Mouse (Mus musculus) heart, embryonic 13.5 days (tissue): Measurements from ENCODE around the gene Hist1h2bp. TPM values are rescaled to one million over a fixed set of nuclear protein-coding genes. Genes with fewer than 3 reads are reported as not detected.
"Not testable (repeated sequence)": the region's sequence is repeated elsewhere in the genome, so short reads cannot be mapped to it uniquely, and the experiment has no call there.

ENCODE experiments used
- ATAC-seq: fragments of 200-750 bp; cut with Nextera tagmentation; 2 replicates; pipeline ENCODE4 v1.8.0; 2017; ENCODE audit warnings: moderate TSS enrichment; ENCODE audit not compliant: insufficient number of reproducible peaks, low FRiP score, low TSS enrichment; ENCODE audit errors: extremely low read depth
- H3K27ac ChIP-seq: fragments of 300-500 bp; sonication (generic); replicated peaks from 2 replicates; pipeline ENCODE4 v1.5.1; 2015; ENCODE audit warnings: moderate library complexity, mild to moderate bottlenecking, inconsistent platforms
- H3K27me3 ChIP-seq: fragments of 300-500 bp; sonication (generic); replicated peaks from 2 replicates; pipeline ENCODE4 v1.6.1; 2015; ENCODE audit warnings: mild to moderate bottlenecking, inconsistent platforms
- H3K36me3 ChIP-seq: fragments of 300-500 bp; sonication (generic); 2 replicates; pipeline ENCODE4 v1.6.1; 2015; ENCODE audit warnings: mild to moderate bottlenecking, inconsistent platforms
- H3K4me1 ChIP-seq: fragments of 300-500 bp; sonication (generic); 2 replicates; pipeline ENCODE4 v1.6.1; 2015; ENCODE audit warnings: inconsistent platforms
- H3K4me2 ChIP-seq: fragments of 300-500 bp; sonication (generic); 2 replicates; pipeline ENCODE4 v1.6.1; 2015; ENCODE audit warnings: inconsistent platforms, mild to moderate bottlenecking, moderate library complexity
- H3K4me3 ChIP-seq: fragments of 300-500 bp; sonication (generic); 2 replicates; pipeline ENCODE4 v1.5.1; 2015; ENCODE audit warnings: moderate library complexity, mild to moderate bottlenecking, inconsistent platforms
- H3K9ac ChIP-seq: fragments of 300-500 bp; sonication (generic); 2 replicates; pipeline ENCODE4 v1.6.1; 2015; ENCODE audit warnings: inconsistent platforms, mild to moderate bottlenecking, moderate library complexity
- H3K9me3 ChIP-seq: fragments of 300-500 bp; sonication (generic); 2 replicates; pipeline ENCODE4 v1.6.1; 2016; ENCODE audit warnings: inconsistent platforms
- WGBS: fragments of 180-500 bp; shearing (Covaris S2); methylation state at CpG from one replicate; pipeline ENCODE4 v1.1.7; 2015; ENCODE audit warnings: mixed read lengths; 5-methylcytosine and 5-hydroxymethylcytosine counted together
- polyA plus RNA-seq: library from polyadenylated mRNA; unstranded; fragments of >200 nt; fragmentation: Nextera tagmentation; extraction: Ambion mirVana; gene quantifications from 2 replicates; pipeline ENCODE4 v1.2.1, GENCODE M21; 2015

Hist1h2bp gene
- polyA plus RNA-seq, 1 experiment from 2014 or later, result 0.49 TPM

GRCm38 (mm10) chr13:21754294-21755001, 32.8 kb upstream of the Hist1h2bp start:
- Histone ChIP-seq H3K27ac (peak overlapping the region; percentile 93), H3K9ac (peak overlapping the region; percentile 84), H3K4me2 (peak overlapping the region; percentile 81), H3K4me3 (peak overlapping the region; percentile 58), H3K4me1 (peaks cover 44% of the 10 kb centered on the region)
- not testable (repeated sequence) for ATAC-seq, H3K27me3 ChIP-seq, H3K9me3 ChIP-seq, H3K36me3 ChIP-seq
- WGBS, result 0% methylated on average over 23 of the region's 26 CpGs

GRCm38 (mm10) chr13:21755707-21756106, 31.6 kb upstream of the Hist1h2bp start:
- H3K27me3 ChIP-seq, result no peaks in the 10 kb centered on the region
- no peaks in the 10 kb centered on the region for H3K36me3 ChIP-seq
- H3K9me3 ChIP-seq, result no peaks in the 10 kb centered on the region
- WGBS, result 82% methylated on average over 1 of the region's 1 CpGs
- H3K4me1 ChIP-seq, result peaks cover 38% of the 10 kb centered on the region
- H3K9ac ChIP-seq, result peak overlapping the region; percentile 66; the same call in 1 of the 2 replicates
- ATAC-seq, result no peak
- peak overlapping the region; percentile 58 for H3K4me3 ChIP-seq
- H3K4me2 ChIP-seq, result peak overlapping the region; percentile 81
- H3K27ac ChIP-seq, result no peak overlapping the region

GRCm38 (mm10) chr13:21778814-21779766, 8.2 kb upstream of the Hist1h2bp start:
- WGBS, result 7% methylated on average over 33 of the region's 33 CpGs
- H3K27ac ChIP-seq, result peak overlapping the region; percentile 92
- ATAC-seq, result peak; percentile 57; the same call in 1 of the 2 replicates
- H3K4me2 ChIP-seq, result peak overlapping the region; percentile 79
- peaks cover 33% of the 10 kb centered on the region for H3K4me1 ChIP-seq
- H3K27me3 ChIP-seq, result no peaks in the 10 kb centered on the region
- H3K4me3 ChIP-seq, result peak overlapping the region; percentile 67
- H3K36me3 ChIP-seq, result no peaks in the 10 kb centered on the region
- peak overlapping the region; percentile 92 for H3K9ac ChIP-seq
- no peaks in the 10 kb centered on the region for H3K9me3 ChIP-seq

- H3K4me1 ChIP-seq, result peaks cover 38% of the 10 kb centered on the region
- ATAC-seq, result peak; percentile 12; the same call in 1 of the 2 replicates
- H3K27me3 ChIP-seq, result no peaks in the 10 kb centered on the region
- no peaks in the 10 kb centered on the region for H3K9me3 ChIP-seq
- H3K4me3 ChIP-seq, result peak within 1 kb of the TSS; percentile 67
- H3K27ac ChIP-seq, result peak within 1 kb of the TSS; percentile 92
- H3K9ac ChIP-seq, result peak within 1 kb of the TSS; percentile 92
- peak within 1 kb of the TSS; percentile 79 for H3K4me2 ChIP-seq
- WGBS, result under 1% methylated on average over 44 of the region's 44 CpGs
- H3K36me3 ChIP-seq, result no peaks in the 10 kb centered on the region
Measured at GRCm38 (mm10) chr13:21779767-21780731, 7.2 kb upstream of the Hist1h2bp start, which contains the start of gene Hist1h1b. Gene Hist1h1b, minus strand, starts transcription at chr13:21780625.

- Histone ChIP-seq H3K27me3 (no peaks in the 10 kb centered on the region), H3K4me1 (peaks cover 44% of the 10 kb centered on the region), H3K4me2 (peak overlapping the region; percentile 79), H3K9ac (peak overlapping the region; percentile 92), H3K9me3 (no peaks in the 10 kb centered on the region), H3K4me3 (peak overlapping the region; percentile 67), H3K27ac (peak overlapping the region; percentile 92), H3K36me3 (no peaks in the 10 kb centered on the region)
- 36% methylated on average over 6 of the region's 6 CpGs for WGBS
- no peak for ATAC-seq
Measured at GRCm38 (mm10) chr13:21781021-21781555, 6.2 kb upstream of the Hist1h2bp start.

GRCm38 (mm10) chr13:21781639-21782038, 5.6 kb upstream of the Hist1h2bp start:
- 90% methylated on average over 1 of the region's 1 CpGs for WGBS
- peaks cover 49% of the 10 kb centered on the region for H3K4me1 ChIP-seq
- no peaks in the 10 kb centered on the region for H3K9me3 ChIP-seq
- ATAC-seq, result no peak
- no peak overlapping the region for H3K9ac ChIP-seq
- no peaks in the 10 kb centered on the region for H3K27me3 ChIP-seq
- H3K4me3 ChIP-seq, result no peak overlapping the region
- H3K36me3 ChIP-seq, result no peaks in the 10 kb centered on the region
- H3K4me2 ChIP-seq, result peak overlapping the region; percentile 22; the same call in 1 of the 2 replicates
- no peak overlapping the region for H3K27ac ChIP-seq

- Histone ChIP-seq H3K9ac (peak overlapping the region; percentile 87), H3K4me3 (peak overlapping the region; percentile 55), H3K4me1 (peaks cover 49% of the 10 kb centered on the region), H3K27ac (peak overlapping the region; percentile 87), H3K4me2 (peak overlapping the region; percentile 79)
- not testable (repeated sequence) for ATAC-seq, H3K27me3 ChIP-seq, H3K9me3 ChIP-seq, H3K36me3 ChIP-seq
- WGBS, result 3% methylated on average over 14 of the region's 35 CpGs
Measured at GRCm38 (mm10) chr13:21782361-21783254, 4.7 kb upstream of the Hist1h2bp start.

- Histone ChIP-seq H3K27me3 (no peaks in the 10 kb centered on the region), H3K9ac (peak within 1 kb of the TSS; percentile 87), H3K27ac (peak within 1 kb of the TSS; percentile 87), H3K4me2 (peak within 1 kb of the TSS; percentile 79), H3K4me3 (peak within 1 kb of the TSS; percentile 55), H3K36me3 (no peaks in the 10 kb centered on the region), H3K4me1 (peaks cover 49% of the 10 kb centered on the region), H3K9me3 (no peaks in the 10 kb centered on the region)
- ATAC-seq, result peak; percentile 59
- WGBS, result under 1% methylated on average over 11 of the region's 20 CpGs
Measured at GRCm38 (mm10) chr13:21783255-21783617, 4.0 kb upstream of the Hist1h2bp start, which contains the start of gene Hist1h3i. Gene Hist1h3i, minus strand, starts transcription at chr13:21783370.

- Histone ChIP-seq H3K9me3 (no peaks in the 10 kb centered on the region), H3K4me1 (peaks cover 52% of the 10 kb centered on the region), H3K36me3 (no peaks in the 10 kb centered on the region), H3K27ac (peak overlapping the region; percentile 87), H3K4me3 (peak overlapping the region; percentile 55), H3K4me2 (peak overlapping the region; percentile 79), H3K9ac (peak overlapping the region; percentile 74), H3K27me3 (no peaks in the 10 kb centered on the region)
- ATAC-seq, result no peak
- WGBS, result 2% methylated on average over 9 of the region's 9 CpGs
Measured at GRCm38 (mm10) chr13:21783734-21784161, 3.5 kb upstream of the Hist1h2bp start.
